Mouse (Mus musculus): ENCODE measurements at regions not wholly inside any gene's neighbourhood (a gene's known extent, or its start where the extent isn't known, plus 50 kb on each side); places are given as distances from the start of the nearest gene placed in this dataset.

GRCm38 (mm10) chr4:73283681-73284080 is 121.2 kb downstream of the Gm11487 start:
- DNase-seq (ENCODE audit: extremely low read depth, low read depth, low spot score) = peak; percentile 35
- Histone ChIP-seq H3K36me3 (ENCODE audit: control insufficient read depth, insufficient read depth, low read length) (no peaks in the 10 kb centered on the region), H3K79me2 (ENCODE audit: control insufficient read depth, insufficient read depth, low read length) (no peaks in the 10 kb centered on the region), H3K4me1 (ENCODE audit: control insufficient read depth, insufficient read depth, low read length) (no peaks in the 10 kb centered on the region; the same call in 1 of the 2 replicates), H3K4me3 (ENCODE audit: insufficient read depth, low read depth, low read length) (no peak overlapping the region), H3K27me3 (ENCODE audit: control insufficient read depth, insufficient read depth, low read length) (no peaks in the 10 kb centered on the region), H3K27ac (replicated peaks; ENCODE audit: insufficient read depth, low read depth, low read length) (no peak overlapping the region), H3K9ac (ENCODE audit: low read depth, low read length) (no peak overlapping the region)
- TF ChIP-seq CTCF (IDR thresholded peaks at IDR 0.05; ENCODE audit: low read depth, low read length) = no peak
- TF ChIP-seq POLR2A (IDR thresholded peaks at IDR 0.05; ENCODE audit: extremely low read depth, insufficient read depth, low read length) = no peak
